Mouse (Mus musculus): ENCODE results near the gene Sars. TPM values are rescaled to one million over a fixed set of nuclear protein-coding genes. Genes with fewer than 3 reads are reported as not detected.

Sars gene
- polyA plus RNA-seq, 1 experiment from 2014 or later = 220 TPM

- Histone ChIP-seq H3K4me1 (ENCODE audit: control insufficient read depth, insufficient read depth, low read length) (no peaks in the 10 kb centered on the region), H3K27ac (ENCODE audit: low read length) (no peak overlapping the region), H3K4me3 (ENCODE audit: low read depth, low read length) (no peak overlapping the region), H3K9ac (ENCODE audit: low read depth, low read length) (no peak overlapping the region), H3K9me3 (replicated peaks; ENCODE audit: control insufficient read depth, low read length, poor library complexity, severe bottlenecking) (no peaks in the 10 kb centered on the region), H3K36me3 (ENCODE audit: control insufficient read depth, insufficient read depth, low read length) (peaks cover 3% of the 10 kb centered on the region; the same call in 1 of the 2 replicates), H3K4me2 (ENCODE audit: low read length) (no peak overlapping the region), H3K27me3 (ENCODE audit: control insufficient read depth, insufficient read depth, low read depth, low read length) (no peaks in the 10 kb centered on the region)
- 42% methylated on average over 10 of the region's 10 CpGs for WGBS
- no peak for ATAC-seq
Measured at GRCm38 (mm10) chr3:108458866-108459265, 13.9 kb upstream of the Sars start.

GRCm38 (mm10) chr3:108458380-108458779 lies 13.4 kb upstream of the Sars start:
- H3K4me3 ChIP-seq (ENCODE audit: low read depth, low read length) = no peak overlapping the region
- H3K4me2 ChIP-seq (ENCODE audit: low read length) = no peak overlapping the region
- no peak overlapping the region for H3K27ac ChIP-seq (ENCODE audit: low read length)
- H3K4me1 ChIP-seq (ENCODE audit: control insufficient read depth, insufficient read depth, low read length) = no peaks in the 10 kb centered on the region
- peaks cover 3% of the 10 kb centered on the region; the same call in 1 of the 2 replicates for H3K36me3 ChIP-seq (ENCODE audit: control insufficient read depth, insufficient read depth, low read length)
- ATAC-seq = no peak
- no peaks in the 10 kb centered on the region for H3K9me3 ChIP-seq (replicated peaks; ENCODE audit: control insufficient read depth, low read length, poor library complexity, severe bottlenecking)
- H3K27me3 ChIP-seq (ENCODE audit: control insufficient read depth, insufficient read depth, low read depth, low read length) = no peaks in the 10 kb centered on the region
- H3K9ac ChIP-seq (ENCODE audit: low read depth, low read length) = no peak overlapping the region
- 51% methylated on average over 14 of the region's 14 CpGs for WGBS

- Histone ChIP-seq H3K27me3 (ENCODE audit: control insufficient read depth, insufficient read depth, low read depth, low read length) (no peaks in the 10 kb centered on the region), H3K36me3 (ENCODE audit: control insufficient read depth, insufficient read depth, low read length) (no peaks in the 10 kb centered on the region)
- 72% methylated on average over 1 of the region's 1 CpGs for WGBS
Measured at GRCm38 (mm10) chr3:108454172-108454571, 9.2 kb upstream of the Sars start.

GRCm38 (mm10) chr3:108451969-108452368 lies 7.0 kb upstream of the Sars start:
- no peak for ATAC-seq
- Histone ChIP-seq H3K4me2 (ENCODE audit: low read length) (no peak overlapping the region), H3K9me3 (replicated peaks; ENCODE audit: control insufficient read depth, low read length, poor library complexity, severe bottlenecking) (no peaks in the 10 kb centered on the region), H3K36me3 (ENCODE audit: control insufficient read depth, insufficient read depth, low read length) (no peaks in the 10 kb centered on the region), H3K27ac (ENCODE audit: low read length) (no peak overlapping the region), H3K4me3 (ENCODE audit: low read depth, low read length) (no peak overlapping the region), H3K9ac (ENCODE audit: low read depth, low read length) (no peak overlapping the region), H3K4me1 (ENCODE audit: control insufficient read depth, insufficient read depth, low read length) (no peaks in the 10 kb centered on the region), H3K27me3 (ENCODE audit: control insufficient read depth, insufficient read depth, low read depth, low read length) (no peaks in the 10 kb centered on the region)
- 90% methylated on average over 2 of the region's 2 CpGs for WGBS

More at GRCm38 (mm10) chr3:108454172-108454571, 9.2 kb upstream of the Sars start:
- no peak for ATAC-seq
- no peak overlapping the region for H3K27ac ChIP-seq (ENCODE audit: low read length)
- H3K4me2 ChIP-seq (ENCODE audit: low read length) = no peak overlapping the region
- H3K9me3 ChIP-seq (replicated peaks; ENCODE audit: control insufficient read depth, low read length, poor library complexity, severe bottlenecking) = no peaks in the 10 kb centered on the region
- H3K9ac ChIP-seq (ENCODE audit: low read depth, low read length) = no peak overlapping the region
- H3K4me3 ChIP-seq (ENCODE audit: low read depth, low read length) = no peak overlapping the region
- no peaks in the 10 kb centered on the region for H3K4me1 ChIP-seq (ENCODE audit: control insufficient read depth, insufficient read depth, low read length)

- H3K36me3 ChIP-seq (ENCODE audit: control insufficient read depth, insufficient read depth, low read length) = no peaks in the 10 kb centered on the region
- H3K4me2 ChIP-seq (ENCODE audit: low read length) = peak overlapping the region; percentile 63
- peaks cover 35% of the 10 kb centered on the region for H3K4me1 ChIP-seq (ENCODE audit: control insufficient read depth, insufficient read depth, low read length)
- H3K9me3 ChIP-seq (replicated peaks; ENCODE audit: control insufficient read depth, low read length, poor library complexity, severe bottlenecking) = no peaks in the 10 kb centered on the region
- no peaks in the 10 kb centered on the region for H3K27me3 ChIP-seq (ENCODE audit: control insufficient read depth, insufficient read depth, low read depth, low read length)
- peak overlapping the region; percentile 71 for H3K4me3 ChIP-seq (ENCODE audit: low read depth, low read length)
- WGBS = 13% methylated on average over 6 of the region's 6 CpGs
- peak overlapping the region; percentile 79 for H3K9ac ChIP-seq (ENCODE audit: low read depth, low read length)
- H3K27ac ChIP-seq (ENCODE audit: low read length) = peak overlapping the region; percentile 90
- peak; percentile 52; the same call in 1 of the 2 replicates for ATAC-seq
Measured at GRCm38 (mm10) chr3:108445366-108445705, 327 bp upstream of the Sars start.

GRCm38 (mm10) chr3:108444029-108444428 lies 980 bp downstream of the Sars start:
- peaks cover 35% of the 10 kb centered on the region for H3K4me1 ChIP-seq (ENCODE audit: control insufficient read depth, insufficient read depth, low read length)
- peak overlapping the region; percentile 90 for H3K27ac ChIP-seq (ENCODE audit: low read length)
- peak overlapping the region; percentile 71 for H3K4me3 ChIP-seq (ENCODE audit: low read depth, low read length)
- 0 out of 2 replicates have a peak, but pooled peaks have one; percentile 16 for ATAC-seq
- H3K36me3 ChIP-seq (ENCODE audit: control insufficient read depth, insufficient read depth, low read length) = no peaks in the 10 kb centered on the region
- peak overlapping the region; percentile 93 for H3K4me2 ChIP-seq (ENCODE audit: low read length)
- H3K9me3 ChIP-seq (replicated peaks; ENCODE audit: control insufficient read depth, low read length, poor library complexity, severe bottlenecking) = no peaks in the 10 kb centered on the region
- H3K27me3 ChIP-seq (ENCODE audit: control insufficient read depth, insufficient read depth, low read depth, low read length) = no peaks in the 10 kb centered on the region
- 18% methylated on average over 8 of the region's 8 CpGs for WGBS
- H3K9ac ChIP-seq (ENCODE audit: low read depth, low read length) = peak overlapping the region; percentile 79

GRCm38 (mm10) chr3:108436380-108436714 lies 8.7 kb downstream of the Sars start:
- ATAC-seq = no peak
- WGBS = 55% methylated on average over 7 of the region's 7 CpGs
- Histone ChIP-seq H3K4me3 (ENCODE audit: low read depth, low read length) (no peak overlapping the region), H3K9me3 (replicated peaks; ENCODE audit: control insufficient read depth, low read length, poor library complexity, severe bottlenecking) (no peaks in the 10 kb centered on the region), H3K4me1 (ENCODE audit: control insufficient read depth, insufficient read depth, low read length) (peaks cover under 1% of the 10 kb centered on the region; the same call in 1 of the 2 replicates), H3K36me3 (ENCODE audit: control insufficient read depth, insufficient read depth, low read length) (peaks cover 15% of the 10 kb centered on the region), H3K27me3 (ENCODE audit: control insufficient read depth, insufficient read depth, low read depth, low read length) (no peaks in the 10 kb centered on the region), H3K4me2 (ENCODE audit: low read length) (no peak overlapping the region), H3K27ac (ENCODE audit: low read length) (no peak overlapping the region), H3K9ac (ENCODE audit: low read depth, low read length) (no peak overlapping the region)

- Histone ChIP-seq H3K9me3 (replicated peaks; ENCODE audit: control insufficient read depth, low read length, poor library complexity, severe bottlenecking) (no peaks in the 10 kb centered on the region), H3K9ac (ENCODE audit: low read depth, low read length) (no peak overlapping the region), H3K4me3 (ENCODE audit: low read depth, low read length) (no peak overlapping the region), H3K27me3 (ENCODE audit: control insufficient read depth, insufficient read depth, low read depth, low read length) (no peaks in the 10 kb centered on the region), H3K27ac (ENCODE audit: low read length) (no peak overlapping the region), H3K4me2 (ENCODE audit: low read length) (no peak overlapping the region), H3K4me1 (ENCODE audit: control insufficient read depth, insufficient read depth, low read length) (no peaks in the 10 kb centered on the region), H3K36me3 (ENCODE audit: control insufficient read depth, insufficient read depth, low read length) (peaks cover 18% of the 10 kb centered on the region)
- WGBS = 74% methylated on average over 17 of the region's 17 CpGs
- ATAC-seq = no peak
Measured at GRCm38 (mm10) chr3:108435701-108436379, 9.2 kb downstream of the Sars start.

GRCm38 (mm10) chr3:108433881-108434495 lies 11.0 kb downstream of the Sars start:
- no peak overlapping the region for H3K9ac ChIP-seq (ENCODE audit: low read depth, low read length)
- no peaks in the 10 kb centered on the region for H3K9me3 ChIP-seq (replicated peaks; ENCODE audit: control insufficient read depth, low read length, poor library complexity, severe bottlenecking)
- peaks cover 21% of the 10 kb centered on the region for H3K36me3 ChIP-seq (ENCODE audit: control insufficient read depth, insufficient read depth, low read length)
- 9% methylated on average over 19 of the region's 19 CpGs for WGBS
- peak overlapping the region; percentile 71 for H3K27ac ChIP-seq (ENCODE audit: low read length)
- H3K4me1 ChIP-seq (ENCODE audit: control insufficient read depth, insufficient read depth, low read length) = no peaks in the 10 kb centered on the region
- H3K4me3 ChIP-seq (ENCODE audit: low read depth, low read length) = no peak overlapping the region
- no peaks in the 10 kb centered on the region for H3K27me3 ChIP-seq (ENCODE audit: control insufficient read depth, insufficient read depth, low read depth, low read length)
- ATAC-seq = no peak; the same call in 1 of the 2 replicates
- H3K4me2 ChIP-seq (ENCODE audit: low read length) = no peak overlapping the region

All from midbrain, embryonic 16.5 days (tissue).